22 mouse cellular contexts compared by ENCODE assay signal in the genomic region with DNA sequence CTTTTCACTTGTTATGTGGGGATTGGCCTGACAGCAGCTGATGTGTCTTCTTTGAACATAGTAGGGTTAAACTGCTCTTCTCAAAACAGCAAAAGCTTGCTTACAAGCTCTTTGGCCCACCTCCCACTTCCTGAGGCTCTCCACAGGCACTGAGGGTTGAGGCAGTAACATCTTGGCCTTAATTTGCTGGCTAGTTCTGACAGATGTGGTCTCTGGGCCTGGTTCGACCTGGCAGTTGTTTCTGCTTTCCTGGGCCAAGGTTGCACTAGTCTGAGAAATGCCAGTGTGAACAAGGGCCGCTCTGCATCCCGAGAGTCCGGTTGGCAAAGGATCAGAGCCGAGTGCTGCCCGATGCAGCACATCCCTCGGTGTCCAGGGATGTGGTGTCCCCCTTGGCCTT. TPM values are rescaled to one million over a fixed set of nuclear protein-coding genes. Genes with fewer than 3 reads are reported as not detected.
DNase-seq lines count a peak whose midpoint lies in the region; ATAC-seq and TF ChIP-seq lines count a peak whose summit lies in the region.
"Had no signal": no experiment of that assay in that cellular context is flagged by ENCODE, and none has a peak within 500 bp of the region (broad histone marks: within the 10 kb centered on the region; RNA-seq: fewer than 3 reads in every experiment).

No protein-coding gene starts in this region.

- no peak overlapping the region for H3K4me2 ChIP-seq in lung, embryonic 14.5 days
- H3K4me2 ChIP-seq in lung, postnatal 0 days (replicated peaks; ENCODE audit: low read depth, low read length) = no peak overlapping the region
- no peak overlapping the region for H3K4me2 ChIP-seq in limb, embryonic 15.5 days
- H3K4me2 ChIP-seq: heart, embryonic 15.5 days; kidney, embryonic 15.5 days; neural tube, embryonic 13.5 days had no signal

- peak; percentile 31 to 32 for DNase-seq in cerebellum, postnatal 10 days
- no peak for DNase-seq in cerebellum, adult 11 months
- peak; percentile 44 for DNase-seq in lung, embryonic 14.5 days
- no peak for DNase-seq in lung, postnatal 0 days (ENCODE audit: low spot score)
- peak; percentile 17 for DNase-seq in adrenal gland, postnatal 25 days
- no peak for DNase-seq in heart, adult 8-10 months (ENCODE audit: low spot score)
- DNase-seq: cerebellum, adult 8-10 months; forebrain, postnatal 0 days; heart, adult 2 months; liver; liver, postnatal 0 days; midbrain, embryonic 14.5 days; thymus, postnatal 4 days had no signal

- H3K36me3 ChIP-seq in lung, embryonic 14.5 days (ENCODE audit: insufficient read depth) = peaks cover 71% of the 10 kb centered on the region
- H3K36me3 ChIP-seq in lung, postnatal 0 days (ENCODE audit: insufficient read depth, low read length) = no peaks in the 10 kb centered on the region
- peaks cover 44% of the 10 kb centered on the region for H3K36me3 ChIP-seq in limb, embryonic 15.5 days
- H3K36me3 ChIP-seq: forebrain, embryonic 10.5 days; heart, embryonic 15.5 days; kidney, embryonic 15.5 days; neural tube, embryonic 13.5 days had no signal

- no peak overlapping the region for H3K9ac ChIP-seq in lung, embryonic 14.5 days
- H3K9ac ChIP-seq in lung, postnatal 0 days (replicated peaks; ENCODE audit: low read depth) = no peak overlapping the region
- H3K9ac ChIP-seq in limb, embryonic 15.5 days = no peak overlapping the region
- H3K9ac ChIP-seq: forebrain, postnatal 0 days; heart, embryonic 15.5 days; kidney, embryonic 15.5 days; liver, postnatal 0 days; neural tube, embryonic 13.5 days had no signal

- ATAC-seq in lung, embryonic 14.5 days (ENCODE audit: insufficient read depth) = no peak
- ATAC-seq in lung, postnatal 0 days = no peak
- ATAC-seq in limb, embryonic 15.5 days (ENCODE audit: insufficient number of reproducible peaks, low FRiP score, low TSS enrichment, low read depth) = no peak
- ATAC-seq: forebrain, postnatal 0 days; hindbrain, embryonic 16.5 days; intestine, postnatal 0 days; liver, postnatal 0 days had no signal

- TF ChIP-seq CTCF in lung, embryonic 14.5 days (IDR thresholded peaks at IDR 0.05; ENCODE audit: low read depth) = no peak
- no peak for TF ChIP-seq CTCF in lung, postnatal 0 days (IDR thresholded peaks at IDR 0.05)

- peaks cover 20% of the 10 kb centered on the region for H3K4me1 ChIP-seq in lung, embryonic 14.5 days (ENCODE audit: insufficient read depth)
- H3K4me1 ChIP-seq in lung, postnatal 0 days (ENCODE audit: insufficient read depth, low read depth, low read length) = no peaks in the 10 kb centered on the region
- H3K4me1 ChIP-seq in limb, embryonic 15.5 days = peaks cover 74% of the 10 kb centered on the region

- 65% methylated on average over 7 of the region's 7 CpGs for WGBS in lung, embryonic 14.5 days
- 57% methylated on average over 7 of the region's 7 CpGs for WGBS in lung, postnatal 0 days
- WGBS in limb, embryonic 15.5 days = 60% methylated on average over 7 of the region's 7 CpGs

- H3K9me3 ChIP-seq in lung, embryonic 14.5 days (ENCODE audit: low read depth, low read length) = no peaks in the 10 kb centered on the region
- H3K9me3 ChIP-seq in lung, postnatal 0 days (ENCODE audit: low read length) = no peaks in the 10 kb centered on the region
- no peaks in the 10 kb centered on the region for H3K9me3 ChIP-seq in limb, embryonic 15.5 days
- H3K9me3 ChIP-seq: forebrain, embryonic 10.5 days; heart, embryonic 15.5 days; kidney, embryonic 15.5 days; neural tube, embryonic 13.5 days had no signal

- H3K4me3 ChIP-seq in lung, embryonic 14.5 days (ENCODE audit: low read depth, low read length) = no peak overlapping the region
- H3K4me3 ChIP-seq in lung, postnatal 0 days (ENCODE audit: low read depth, low read length) = no peak overlapping the region
- no peak overlapping the region for H3K4me3 ChIP-seq in limb, embryonic 15.5 days
- H3K4me3 ChIP-seq: forebrain, embryonic 10.5 days; heart, adult 2 months; heart, embryonic 15.5 days; kidney, embryonic 15.5 days; neural tube, embryonic 13.5 days had no signal

- H3K27me3 ChIP-seq in lung, embryonic 14.5 days (ENCODE audit: insufficient read depth, low read length) = no peaks in the 10 kb centered on the region
- H3K27me3 ChIP-seq in lung, postnatal 0 days (replicated peaks; ENCODE audit: insufficient read depth, low read length) = no peaks in the 10 kb centered on the region
- H3K27me3 ChIP-seq in limb, embryonic 15.5 days = no peaks in the 10 kb centered on the region
- H3K27me3 ChIP-seq: CH12.LX had no signal

- TF ChIP-seq EP300 in lung, postnatal 0 days (IDR thresholded peaks at IDR 0.05) = no peak

- no peak overlapping the region; the same call in 1 of the 2 replicates for H3K27ac ChIP-seq in lung, embryonic 14.5 days (ENCODE audit: low read depth)
- H3K27ac ChIP-seq in lung, postnatal 0 days (ENCODE audit: low read length) = no peak overlapping the region
- H3K27ac ChIP-seq in limb, embryonic 15.5 days = peak overlapping the region; percentile 54; the same call in 1 of the 2 replicates
- H3K27ac ChIP-seq: forebrain, embryonic 10.5 days; heart, adult 2 months; heart, embryonic 15.5 days; kidney, embryonic 15.5 days; neural tube, embryonic 13.5 days had no signal

RNA-seq across cellular contexts. Expression of gene Tbx4, which starts 27.3 kb away (rescaled TPM):
- 67.9 and 73.4 TPM in 2 replicates for polyA plus RNA-seq in lung, embryonic 14.5 days (2014; fragmentation: Nextera tagmentation; extraction: Ambion mirVana)
- 46.2 and 48.5 TPM in 2 replicates for polyA plus RNA-seq in lung, postnatal 0 days (2015; fragmentation: Nextera tagmentation; extraction: Ambion mirVana)
- not detected in 2 replicates for total RNA-seq in adrenal gland, postnatal 25 days (2021)
- 14.9 and 21.9 TPM in 2 replicates for polyA plus RNA-seq in limb, embryonic 15.5 days (2015; fragmentation: Nextera tagmentation; extraction: Ambion mirVana)
- total RNA-seq in heart, adult 8-10 months (2022) = not detected
- total RNA-seq: CH12.LX; heart, adult 2 months; megakaryocyte, adult 5-6 weeks had no signal
- polyA plus RNA-seq: intestine, postnatal 0 days; liver, postnatal 0 days had no signal

Comparison
In these comparisons a context has a peak if more than half of its experiments do, and no peak if none do; other contexts are left out.
1. DNase-seq: peak in cerebellum, postnatal 10 days (2 of 2), lung, embryonic 14.5 days (single experiment) and adrenal gland, postnatal 25 days (single experiment); none in cerebellum, adult 11 months (single experiment), lung, postnatal 0 days (single experiment) and heart, adult 8-10 months (single experiment).